Mouse (Mus musculus) WW6 (cell line): ENCODE measurements at regions not wholly inside any gene's neighbourhood (a gene's known extent, or its start where the extent isn't known, plus 50 kb on each side); places are given as distances from the start of the nearest gene placed in this dataset.

ENCODE experiments used
- DNase-seq: peaks from one replicate; pipeline ENCODE4 v3.0.0-alpha.2; 2013; ENCODE audit warnings: low read depth, low spot score

- no peak for DNase-seq
These were observed 561.9 kb upstream of the Cdh11 start for GRCm38 (mm10) chr8:103347158-103347871.

- DNase-seq = no peak
These were observed 576.3 kb upstream of the Cdh11 start for GRCm38 (mm10) chr8:103361713-103362112.

- no peak for DNase-seq
These were observed 585.0 kb upstream of the Cdh11 start for GRCm38 (mm10) chr8:103370394-103370793.

GRCm38 (mm10) chr8:103373007-103373406, 587.6 kb upstream of the Cdh11 start:
- DNase-seq = no peak

GRCm38 (mm10) chr8:103374151-103374550, 588.7 kb upstream of the Cdh11 start:
- DNase-seq = no peak

- no peak for DNase-seq
These were observed 593.1 kb upstream of the Cdh11 start for GRCm38 (mm10) chr8:103378545-103378944.

GRCm38 (mm10) chr8:103381575-103381974, 596.1 kb upstream of the Cdh11 start:
- DNase-seq = no peak

- DNase-seq = no peak
These were observed 605.9 kb upstream of the Cdh11 start for GRCm38 (mm10) chr8:103391359-103391758.

- no peak for DNase-seq
These were observed 609.9 kb upstream of the Cdh11 start for GRCm38 (mm10) chr8:103395316-103395715.

GRCm38 (mm10) chr8:103398179-103398578, 612.7 kb upstream of the Cdh11 start:
- DNase-seq = no peak

- DNase-seq = no peak
These were observed 614.0 kb upstream of the Cdh11 start for GRCm38 (mm10) chr8:103399466-103399865.

- DNase-seq = no peak
These were observed 614.7 kb upstream of the Cdh11 start for GRCm38 (mm10) chr8:103400143-103400542.

- DNase-seq = no peak
These were observed 617.3 kb upstream of the Cdh11 start for GRCm38 (mm10) chr8:103402731-103403130.

GRCm38 (mm10) chr8:103403826-103404225, 618.4 kb upstream of the Cdh11 start:
- no peak for DNase-seq

GRCm38 (mm10) chr8:103405787-103406186, 620.3 kb upstream of the Cdh11 start:
- no peak for DNase-seq

- DNase-seq = no peak
These were observed 621.5 kb upstream of the Cdh11 start for GRCm38 (mm10) chr8:103406921-103407320.

GRCm38 (mm10) chr8:103407631-103408030, 622.2 kb upstream of the Cdh11 start:
- no peak for DNase-seq

- DNase-seq = no peak
These were observed 623.0 kb upstream of the Cdh11 start for GRCm38 (mm10) chr8:103408411-103408810.

- no peak for DNase-seq
These were observed 623.7 kb upstream of the Cdh11 start for GRCm38 (mm10) chr8:103409121-103409551.

- DNase-seq = no peak
These were observed 627.3 kb upstream of the Cdh11 start for GRCm38 (mm10) chr8:103412731-103413130.

- no peak for DNase-seq
These were observed 628.4 kb upstream of the Cdh11 start for GRCm38 (mm10) chr8:103413589-103414575.

- DNase-seq = no peak
These were observed 637.0 kb upstream of the Cdh11 start for GRCm38 (mm10) chr8:103422313-103422973.
